Mouse (Mus musculus) kidney, adult 18-20 months (tissue): Measurements from ENCODE around the gene Smok3a.
A peak's percentile ranks its signal among the peaks of the same experiment; 100 is the strongest.
"Not testable (repeated sequence)": the region's sequence is repeated elsewhere in the genome, so short reads cannot be mapped to it uniquely, and the experiment has no call there.

Experiments
- DNase-seq: peaks from one replicate; pipeline ENCODE4 v3.0.0; 2021

Gene Smok3a

DNA sequence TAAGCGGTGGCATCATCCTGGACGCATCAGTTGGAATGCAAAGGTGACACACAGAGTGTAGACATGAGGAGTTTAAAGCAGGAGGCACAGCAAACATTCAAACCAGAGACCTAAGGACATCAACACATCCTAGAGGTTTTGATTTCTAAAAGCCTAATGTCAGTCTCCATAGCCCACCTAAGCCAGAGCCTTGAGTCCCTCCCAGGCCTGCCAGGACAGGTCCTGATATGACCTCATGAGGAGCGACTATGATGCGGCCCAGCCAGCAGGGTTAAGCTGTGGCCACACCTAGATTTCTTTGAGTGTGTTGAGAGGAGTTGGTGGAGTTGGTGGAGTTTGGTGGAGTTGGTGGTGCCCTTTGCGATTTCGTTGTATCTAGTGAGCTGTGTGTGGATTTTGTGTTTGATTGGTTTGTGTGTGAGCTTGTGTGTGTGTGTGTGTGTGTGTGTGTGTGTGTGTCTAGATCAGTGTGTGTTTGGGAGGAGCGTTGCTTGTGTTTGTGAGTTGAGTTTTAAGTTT, at the start of gene Smok3a, which contains the start of gene Smok3b:
Gene Smok3a (plus strand): TSS at position 301 of the 519 bp plus-strand sequence.
Gene Smok3b (plus strand): TSS at position 469 of the 519 bp plus-strand sequence.
- not testable (repeated sequence) for DNase-seq

DNA sequence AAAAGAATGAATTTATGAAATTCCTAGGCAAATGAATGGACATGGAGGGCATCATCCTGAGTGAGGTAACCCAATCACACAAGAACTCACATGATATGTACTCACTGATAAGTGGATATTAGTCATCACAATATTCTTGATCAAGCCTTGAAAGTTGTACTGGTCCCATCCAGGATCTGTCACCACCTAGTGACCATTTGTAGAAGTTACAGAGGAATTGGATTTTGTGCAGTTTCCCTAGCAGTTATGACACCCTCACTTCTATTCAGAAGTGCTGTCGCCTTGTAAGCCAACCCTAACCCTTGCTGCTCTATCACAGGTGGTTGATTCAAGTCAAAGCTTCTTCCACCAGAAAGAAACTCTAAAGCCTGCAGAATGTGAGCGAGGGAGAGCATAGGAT, 47.9 kb upstream of the Smok3a start:
- no peak for DNase-seq

GRCm38 (mm10) chr5:137973738-137974137, 47.3 kb upstream of the Smok3a start:
- DNase-seq: no peak

GRCm38 (mm10) chr5:137974724-137975123, 46.3 kb upstream of the Smok3a start:
- DNase-seq: no peak

DNA sequence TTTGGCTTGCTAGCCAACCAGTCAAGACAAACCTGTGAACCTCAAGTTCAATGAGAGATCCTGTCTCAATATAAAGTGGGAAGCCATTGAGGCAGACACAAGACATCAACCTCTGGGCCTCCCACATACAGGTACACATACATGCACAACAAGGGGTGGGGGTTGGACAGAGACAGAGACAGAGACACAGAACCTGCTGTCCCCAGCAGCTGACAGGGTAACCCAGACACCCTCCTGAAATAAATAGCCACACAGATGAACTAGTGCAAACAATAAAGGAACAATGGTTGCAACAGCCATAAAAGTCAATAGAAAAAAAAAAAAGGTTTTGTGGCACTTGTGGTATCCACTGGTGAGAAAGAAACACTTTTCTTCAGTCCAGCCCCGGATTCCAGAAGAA, 45.6 kb upstream of the Smok3a start:
- DNase-seq: no peak

DNA sequence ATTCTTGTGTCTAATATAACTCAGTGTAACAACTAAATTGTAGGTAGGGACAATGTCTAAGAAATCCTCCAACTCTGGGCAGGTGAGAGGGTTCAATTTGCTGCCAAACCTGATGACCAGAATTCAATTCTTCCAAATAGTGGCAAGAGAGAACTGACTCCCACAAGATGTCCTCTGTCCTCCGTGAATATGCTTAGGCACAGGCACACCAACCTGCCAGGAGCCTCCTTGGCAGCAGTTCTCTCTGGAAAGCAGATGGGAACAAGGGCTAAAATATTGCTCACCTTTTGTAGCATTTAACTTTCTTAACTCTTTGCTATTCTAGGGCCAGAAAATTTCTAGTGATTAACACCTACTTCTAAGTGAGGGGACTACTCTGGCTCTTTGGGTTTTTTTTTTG, 43.8 kb upstream of the Smok3a start:
- peak; percentile 6 for DNase-seq

DNA sequence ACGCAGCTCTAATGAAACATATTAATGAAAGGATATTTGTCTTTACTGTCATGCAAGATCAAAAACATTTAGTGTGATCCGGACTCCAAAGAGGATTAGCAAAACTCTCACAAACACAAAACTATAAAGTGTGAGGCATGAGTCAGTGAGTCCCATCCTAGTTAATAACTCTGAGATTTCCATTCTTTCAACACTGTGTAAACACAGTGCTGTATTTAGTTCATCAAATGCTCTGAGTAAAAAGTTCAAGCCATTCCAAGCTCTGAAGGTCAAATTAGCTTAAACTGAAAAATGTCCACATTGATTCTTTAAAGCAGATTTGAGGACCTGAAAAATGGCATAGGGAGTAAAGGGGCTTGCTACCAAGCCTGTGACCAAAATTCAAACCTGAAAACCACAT, 42.0 kb upstream of the Smok3a start:
- DNase-seq: no peak

GRCm38 (mm10) chr5:137981300-137981699, 39.8 kb upstream of the Smok3a start, which contains the start of gene Azgp1:
TSS of gene Azgp1 (plus strand) at chr5:137981520.
- DNase-seq: peak; percentile 63

DNA sequence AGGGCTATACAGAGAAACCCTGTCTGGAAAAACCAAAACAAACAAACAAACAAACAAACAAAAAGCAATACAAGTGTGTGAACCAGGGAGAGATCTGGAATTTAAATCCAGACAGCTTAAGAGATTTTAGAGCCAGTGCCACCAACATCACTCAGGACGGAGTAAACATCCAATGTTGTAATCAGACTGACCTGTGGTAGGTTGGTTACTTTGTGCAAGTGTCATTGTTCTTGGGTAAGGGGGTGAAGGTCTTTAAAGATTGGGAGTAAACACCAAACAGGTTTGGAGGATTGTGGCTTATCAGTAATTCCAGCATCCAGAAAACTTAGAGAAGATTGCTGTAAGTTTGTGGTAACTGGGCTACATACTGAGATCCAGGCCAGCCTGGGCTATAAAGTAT, 34.7 kb upstream of the Smok3a start:
- no peak for DNase-seq

- no peak for DNase-seq
These were observed 11.6 kb upstream of the Smok3a start for GRCm38 (mm10) chr5:138009437-138009836.

DNA sequence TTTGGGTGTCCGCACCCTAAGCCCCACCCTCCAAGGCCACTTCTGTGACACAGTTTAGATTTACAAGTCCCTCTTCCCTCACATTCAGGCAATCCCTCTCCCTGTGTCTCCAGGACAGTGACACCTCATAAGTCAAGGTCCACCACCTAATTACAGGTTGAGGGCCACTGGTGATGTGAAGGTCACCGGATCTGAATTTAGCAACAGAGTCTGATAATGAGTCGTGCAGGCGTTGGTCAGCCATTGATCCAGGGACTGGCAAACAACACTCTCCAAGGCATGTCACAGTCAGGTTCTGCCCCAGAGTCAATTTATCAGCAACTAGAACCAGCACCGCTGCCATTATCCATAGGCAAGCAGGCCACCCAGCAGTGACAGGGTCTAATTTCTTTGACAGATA, 8.7 kb upstream of the Smok3a start:
- no peak for DNase-seq

- no peak for DNase-seq
These were observed 4.5 kb upstream of the Smok3a start for GRCm38 (mm10) chr5:138016530-138016929.

DNA sequence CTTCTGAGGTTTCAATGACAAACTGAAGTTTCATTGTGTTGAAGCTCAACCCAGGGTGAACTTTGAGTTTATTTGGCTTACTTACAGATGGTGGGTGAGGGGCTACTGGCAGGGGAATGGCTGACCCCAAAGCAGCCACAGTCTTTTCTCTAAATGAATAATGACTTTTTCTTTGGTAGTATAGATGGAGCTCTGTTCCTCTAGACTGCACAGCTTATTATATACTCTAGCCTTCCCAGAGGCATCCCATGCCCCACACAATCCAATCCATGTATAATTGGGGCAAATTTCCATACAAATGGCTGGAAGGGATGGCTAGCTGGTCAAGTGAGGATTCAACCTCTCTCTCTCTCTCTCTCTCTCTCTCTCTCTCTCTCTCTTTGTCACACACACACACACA, 4.1 kb upstream of the Smok3a start:
- no peak for DNase-seq

DNA sequence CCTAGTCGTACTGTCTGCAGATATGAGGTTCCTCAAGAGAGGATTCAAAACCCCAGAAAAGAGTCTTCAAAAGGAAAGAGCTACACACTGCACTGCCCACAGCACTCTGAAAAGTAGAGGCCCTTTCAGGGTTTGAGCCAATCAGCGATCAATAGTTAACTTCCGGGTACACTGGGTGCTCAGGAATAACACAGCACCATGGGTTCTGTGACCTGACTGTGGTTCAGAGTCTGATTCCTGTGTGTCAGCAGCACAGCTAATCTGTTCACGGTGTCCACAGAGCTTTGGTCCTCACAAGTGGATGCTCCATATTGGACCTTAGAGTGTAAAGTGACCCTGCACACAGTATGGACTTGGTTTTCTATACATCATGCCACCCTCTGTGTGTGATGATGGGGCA, 1.5 kb upstream of the Smok3a start:
- not testable (repeated sequence) for DNase-seq

GRCm38 (mm10) chr5:138052894-138053293, 31.8 kb downstream of the Smok3a start, which contains the start of gene Smok3c:
TSS of gene Smok3c (plus strand) at chr5:138053194.
- DNase-seq: not testable (repeated sequence)

DNA sequence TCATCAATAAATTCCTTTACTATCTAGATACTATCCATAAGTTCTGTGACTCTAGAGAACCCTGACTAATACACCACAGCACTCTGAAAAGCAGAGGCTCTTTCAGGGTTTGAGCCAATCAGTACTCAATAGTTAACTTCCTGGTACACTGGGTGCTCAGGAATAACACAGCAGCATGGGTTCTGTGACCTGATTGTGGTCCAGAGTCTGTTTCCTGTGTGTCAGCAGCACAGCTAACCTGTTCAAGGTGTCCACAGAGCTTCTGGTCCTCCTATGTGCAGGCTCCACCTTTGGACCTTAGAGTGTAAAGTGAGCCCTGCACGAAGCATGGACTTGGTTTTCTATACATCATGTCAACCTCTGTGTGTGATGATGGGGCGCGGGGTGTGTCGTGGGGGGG, 52.7 kb downstream of the Smok3a start:
- no peak for DNase-seq

DNA sequence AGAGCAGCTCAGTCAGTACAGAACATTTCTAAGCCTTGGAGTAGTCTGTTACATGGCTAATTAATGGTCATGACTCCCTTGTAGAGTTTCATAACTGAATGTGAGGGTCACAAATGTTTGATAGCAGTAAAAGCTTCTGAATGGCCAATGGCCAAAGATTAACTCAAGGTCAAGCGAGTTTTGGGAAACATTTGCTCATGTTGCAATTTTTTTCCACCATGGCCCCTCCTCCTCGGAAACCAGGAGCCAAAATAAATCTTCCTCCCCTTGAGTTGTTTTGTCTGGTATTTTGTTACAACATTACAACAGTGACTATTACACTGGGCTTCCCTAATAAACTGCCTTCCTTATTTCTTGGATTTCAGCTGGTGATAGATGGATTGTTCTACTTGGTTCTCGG, 54.6 kb downstream of the Smok3a start:
- no peak for DNase-seq

GRCm38 (mm10) chr5:138076148-138076547, 55.1 kb downstream of the Smok3a start:
- DNase-seq: no peak

DNA sequence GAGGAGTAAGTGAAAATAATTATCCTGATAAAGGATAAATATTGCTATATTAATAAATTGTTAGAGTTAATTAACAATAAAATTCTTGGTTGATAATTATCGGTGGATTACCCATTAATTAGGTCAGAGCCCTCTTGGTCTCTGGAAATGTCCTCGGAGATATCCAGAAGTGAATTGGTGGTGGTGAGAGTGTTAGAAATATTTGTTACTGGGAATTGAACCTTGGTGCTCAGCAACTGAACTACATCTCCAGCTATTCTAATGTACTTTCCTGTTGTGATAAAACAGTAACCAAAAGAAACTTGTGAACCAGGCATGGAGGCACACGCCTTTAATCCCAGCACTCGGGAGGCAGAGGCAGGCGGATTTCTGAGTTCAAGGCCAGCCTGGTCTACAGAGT, 59.4 kb downstream of the Smok3a start:
- DNase-seq: no peak

- no peak for DNase-seq
These were observed 60.4 kb downstream of the Smok3a start for GRCm38 (mm10) chr5:138081446-138081845.

DNA sequence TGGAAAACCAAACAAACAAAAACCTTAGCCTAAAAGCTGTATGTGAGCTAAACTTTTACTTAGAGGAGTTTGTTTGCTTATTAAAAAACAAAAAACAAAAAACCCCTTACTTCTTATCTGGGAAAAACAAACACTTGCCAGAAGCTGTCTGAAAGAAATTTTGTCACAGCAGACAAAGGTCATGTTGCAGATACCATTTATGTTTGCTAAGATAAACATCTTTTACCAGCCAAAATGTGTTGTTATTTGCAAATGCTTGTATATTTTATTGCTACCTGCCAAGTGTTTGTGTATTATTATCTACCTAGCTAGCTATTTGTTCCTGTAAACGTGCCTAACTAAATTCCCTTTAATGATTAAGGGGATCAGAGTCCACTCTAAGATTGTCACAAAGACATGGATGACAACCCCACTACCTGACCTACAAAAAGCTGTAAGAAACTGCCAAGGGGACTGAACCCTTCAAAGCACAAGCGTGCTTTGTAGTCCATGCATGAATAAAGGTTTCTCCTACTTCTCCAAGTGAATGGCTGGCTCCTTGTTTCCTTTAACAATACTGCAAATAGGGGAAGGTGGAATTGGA, 62.3 kb downstream of the Smok3a start:
- no peak for DNase-seq

DNA sequence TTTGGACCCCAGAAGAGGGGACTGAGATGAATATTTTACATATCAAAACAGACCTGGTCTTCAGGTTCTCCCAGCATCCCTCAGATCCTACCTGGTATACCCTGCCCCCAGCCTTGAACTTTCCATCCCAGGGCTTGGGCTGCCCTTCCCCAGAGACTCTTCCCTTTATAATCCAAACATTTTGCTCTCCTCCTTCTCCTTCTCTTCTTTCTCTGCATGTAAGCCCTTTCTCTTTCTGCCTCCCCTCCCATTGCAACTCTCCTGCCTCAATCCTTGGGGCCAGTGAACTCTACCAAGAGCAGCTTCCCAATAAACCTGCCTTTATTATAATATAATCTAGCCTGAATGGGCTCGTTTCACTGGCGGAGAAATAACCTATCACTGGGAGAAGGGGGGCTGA, 62.9 kb downstream of the Smok3a start:
- DNase-seq: no peak
